Mouse (Mus musculus): ENCODE measurements around the gene Cd180.

Gene Cd180

GRCm38 (mm10) chr13:102744481-102745269, 51.3 kb downstream of the Cd180 start:
- DNase-seq (ENCODE audit: low spot score), result peak; percentile 47

GRCm38 (mm10) chr13:102745270-102745600, 51.9 kb downstream of the Cd180 start:
- no peak for DNase-seq (ENCODE audit: low spot score)

GRCm38 (mm10) chr13:102745626-102746342, 52.4 kb downstream of the Cd180 start:
- no peak for DNase-seq (ENCODE audit: low spot score)

GRCm38 (mm10) chr13:102746803-102747561, 53.6 kb downstream of the Cd180 start:
- DNase-seq (ENCODE audit: low spot score), result no peak

GRCm38 (mm10) chr13:102749194-102749593, 55.8 kb downstream of the Cd180 start:
- no peak for DNase-seq (ENCODE audit: low spot score)

GRCm38 (mm10) chr13:102749891-102750290, 56.5 kb downstream of the Cd180 start:
- no peak for DNase-seq (ENCODE audit: low spot score)

GRCm38 (mm10) chr13:102753714-102754556, 60.6 kb downstream of the Cd180 start:
- peak; percentile 22 for DNase-seq (ENCODE audit: low spot score)

GRCm38 (mm10) chr13:102755124-102755523, 61.8 kb downstream of the Cd180 start:
- DNase-seq (ENCODE audit: low spot score), result no peak

- DNase-seq (ENCODE audit: low spot score), result no peak
Measured at GRCm38 (mm10) chr13:102756071-102756470, 62.7 kb downstream of the Cd180 start.

- DNase-seq (ENCODE audit: low spot score), result no peak
Measured at GRCm38 (mm10) chr13:102758021-102758420, 64.7 kb downstream of the Cd180 start.

- no peak for DNase-seq (ENCODE audit: low spot score)
Measured at GRCm38 (mm10) chr13:102761410-102761809, 68.1 kb downstream of the Cd180 start.

- DNase-seq (ENCODE audit: low spot score), result no peak
Measured at GRCm38 (mm10) chr13:102762203-102762602, 68.8 kb downstream of the Cd180 start.

- no peak for DNase-seq (ENCODE audit: low spot score)
Measured at GRCm38 (mm10) chr13:102764218-102764617, 70.9 kb downstream of the Cd180 start.

- no peak for DNase-seq (ENCODE audit: low spot score)
Measured at GRCm38 (mm10) chr13:102765216-102765615, 71.9 kb downstream of the Cd180 start.

GRCm38 (mm10) chr13:102767110-102767509, 73.8 kb downstream of the Cd180 start:
- DNase-seq (ENCODE audit: low spot score), result no peak

GRCm38 (mm10) chr13:102768512-102768911, 75.2 kb downstream of the Cd180 start:
- no peak for DNase-seq (ENCODE audit: low spot score)

- DNase-seq (ENCODE audit: low spot score), result no peak
Measured at GRCm38 (mm10) chr13:102770194-102770593, 76.8 kb downstream of the Cd180 start.

GRCm38 (mm10) chr13:102773169-102773568, 79.8 kb downstream of the Cd180 start:
- no peak for DNase-seq (ENCODE audit: low spot score)

- no peak for DNase-seq (ENCODE audit: low spot score)
Measured at GRCm38 (mm10) chr13:102774786-102775201, 81.4 kb downstream of the Cd180 start.

GRCm38 (mm10) chr13:102775506-102775905, 82.1 kb downstream of the Cd180 start:
- DNase-seq (ENCODE audit: low spot score), result no peak

GRCm38 (mm10) chr13:102778859-102779258, 85.5 kb downstream of the Cd180 start:
- DNase-seq (ENCODE audit: low spot score), result no peak

GRCm38 (mm10) chr13:102779275-102779674, 85.9 kb downstream of the Cd180 start:
- DNase-seq (ENCODE audit: low spot score), result no peak

All from spleen, adult 12 weeks (tissue).